Mouse (Mus musculus): ENCODE data around the gene Hmbs. TPM values are rescaled to one million over a fixed set of nuclear protein-coding genes. Genes with fewer than 3 reads are reported as not detected.

Gene Hmbs
- polyA plus RNA-seq, 1 experiment from 2014 or later = 1,388 TPM

DNA sequence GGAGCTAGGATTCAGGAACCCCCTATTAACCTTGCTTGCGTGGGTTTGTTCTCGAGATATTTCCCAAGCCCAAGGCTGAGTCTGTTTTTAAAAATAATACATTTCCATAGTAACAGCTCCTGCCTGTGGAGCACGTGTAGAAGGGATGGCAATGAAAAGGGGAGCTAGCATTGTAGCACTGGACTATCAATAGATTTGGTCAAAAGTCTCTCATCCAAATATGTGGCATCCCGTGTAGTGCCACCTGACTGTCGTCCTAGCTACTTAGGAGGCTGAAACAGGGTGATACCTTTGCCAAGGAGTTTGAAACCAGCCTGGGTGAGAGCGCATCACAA lies 23.3 kb downstream of the Hmbs start:
- peak overlapping the region; percentile 97 for H3K4me3 ChIP-seq (ENCODE audit: low read depth, low read length)
- H3K9ac ChIP-seq (ENCODE audit: low read depth, low read length) = peak overlapping the region; percentile 68
- no peaks in the 10 kb centered on the region for H3K9me3 ChIP-seq (replicated peaks; ENCODE audit: control insufficient read depth, low read length)
- 29% methylated on average over 6 of the region's 6 CpGs for WGBS (ENCODE audit: insufficient replicate concordance)
- H3K27me3 ChIP-seq (ENCODE audit: control insufficient read depth, insufficient read depth, low read depth, low read length) = no peaks in the 10 kb centered on the region
- peaks cover 33% of the 10 kb centered on the region for H3K4me1 ChIP-seq (ENCODE audit: control insufficient read depth, low read depth, low read length)
- H3K4me2 ChIP-seq (ENCODE audit: low read depth, low read length) = peak overlapping the region; percentile 91
- peaks cover 11% of the 10 kb centered on the region for H3K36me3 ChIP-seq (ENCODE audit: control insufficient read depth, insufficient read depth)
- peak overlapping the region; percentile 82 for H3K27ac ChIP-seq (ENCODE audit: low read length)
- no peak for ATAC-seq (ENCODE audit: low read depth)

DNA sequence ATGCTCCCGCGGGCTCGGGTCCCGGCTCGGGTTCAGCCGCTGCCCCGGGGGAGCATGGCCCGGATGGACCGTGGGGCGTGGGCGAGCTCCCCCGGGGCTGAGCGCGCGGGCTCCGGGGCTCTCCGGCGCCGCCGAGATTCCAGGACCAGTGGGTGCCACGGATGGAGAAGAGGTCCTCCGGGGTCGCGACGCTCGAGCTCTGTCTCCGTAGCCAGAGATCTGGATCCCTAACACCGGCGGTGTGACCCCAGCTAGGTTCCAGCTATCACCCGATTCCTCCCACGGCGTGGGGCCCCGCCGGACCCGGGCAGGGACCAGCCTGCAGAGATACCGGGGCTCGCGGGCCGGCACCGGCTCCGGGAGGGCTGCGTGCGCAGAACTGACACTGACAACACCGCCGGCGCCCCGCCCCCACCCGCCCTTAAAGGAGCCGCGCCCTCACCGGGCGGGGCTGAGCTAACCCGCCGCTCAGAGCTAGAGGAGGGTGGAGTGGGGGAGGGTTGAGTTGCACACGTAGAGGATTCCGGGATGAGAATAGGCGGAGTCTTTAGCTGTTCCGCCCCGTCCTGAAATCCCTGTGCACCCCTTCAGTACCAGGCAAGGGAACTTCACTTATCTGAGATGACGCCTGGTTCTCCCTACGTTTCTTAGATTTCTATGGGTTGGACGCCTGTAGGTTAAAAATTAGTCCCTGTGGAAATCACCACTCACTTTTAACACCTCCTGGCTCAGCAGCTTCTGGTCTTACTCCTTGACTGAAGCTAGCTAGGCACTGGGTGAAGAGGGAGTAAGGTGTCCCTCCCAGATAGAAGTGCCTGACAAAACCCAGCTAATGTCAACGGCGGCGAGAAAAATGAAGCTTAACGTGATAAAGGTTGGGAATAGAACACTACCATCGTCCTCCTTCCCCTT lies 23.9 kb downstream of the Hmbs start, which contains the start of gene C2cd2l:
TSS of gene C2cd2l (minus strand) at position 399 of the 912 bp plus-strand sequence.
- peak within 1 kb of the TSS; percentile 87 for H3K27ac ChIP-seq (ENCODE audit: low read length)
- peaks cover 17% of the 10 kb centered on the region for H3K36me3 ChIP-seq (ENCODE audit: control insufficient read depth, insufficient read depth)
- peak within 1 kb of the TSS; percentile 98 for H3K9ac ChIP-seq (ENCODE audit: low read depth, low read length)
- peak within 1 kb of the TSS; percentile 91 for H3K4me2 ChIP-seq (ENCODE audit: low read depth, low read length)
- H3K4me1 ChIP-seq (ENCODE audit: control insufficient read depth, low read depth, low read length) = peaks cover 32% of the 10 kb centered on the region
- peak; percentile 97 for ATAC-seq (ENCODE audit: low read depth)
- WGBS (ENCODE audit: insufficient replicate concordance) = under 1% methylated on average over 67 of the region's 67 CpGs
- H3K4me3 ChIP-seq (ENCODE audit: low read depth, low read length) = peak within 1 kb of the TSS; percentile 97
- H3K27me3 ChIP-seq (ENCODE audit: control insufficient read depth, insufficient read depth, low read depth, low read length) = no peaks in the 10 kb centered on the region
- H3K9me3 ChIP-seq (replicated peaks; ENCODE audit: control insufficient read depth, low read length) = no peaks in the 10 kb centered on the region

DNA sequence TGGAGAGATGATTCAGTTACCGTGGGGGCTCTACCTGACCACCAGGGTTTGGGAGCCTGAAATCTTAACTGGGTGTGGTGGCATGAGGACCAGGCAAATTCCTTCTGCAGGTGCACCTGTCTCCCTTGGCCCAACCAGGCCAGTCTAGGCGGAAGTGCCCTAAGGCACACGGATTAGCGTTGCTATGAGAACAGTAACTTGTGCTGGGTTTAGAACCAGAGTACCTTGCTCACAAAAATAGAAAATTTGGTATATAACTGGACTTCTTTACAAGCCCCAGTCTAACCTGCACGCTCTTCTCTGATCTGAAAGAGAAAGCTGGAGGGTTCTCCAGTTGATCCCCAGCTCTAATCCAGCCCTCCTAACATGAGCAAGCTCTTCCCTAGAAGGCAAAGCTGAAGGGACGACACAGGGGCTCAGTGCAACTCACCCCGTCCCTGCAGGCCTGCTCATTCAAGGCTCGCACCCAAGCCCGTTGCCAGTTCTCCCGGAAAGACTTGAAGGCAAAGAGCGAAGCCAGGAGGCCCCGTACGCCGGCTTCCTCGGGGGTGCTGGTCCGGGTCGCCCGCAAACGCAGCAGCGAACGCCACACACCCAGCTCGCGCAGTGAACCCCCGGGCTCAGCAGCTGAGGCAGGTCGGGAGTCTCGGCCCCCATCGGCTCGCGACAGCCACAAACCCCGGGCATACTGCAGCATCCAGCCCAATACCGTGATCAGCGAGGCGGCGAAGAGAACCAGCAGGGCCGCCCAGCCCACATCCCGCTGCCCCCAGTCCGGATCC lies 24.7 kb downstream of the Hmbs start:
- H3K4me1 ChIP-seq (ENCODE audit: control insufficient read depth, low read depth, low read length) = peaks cover 30% of the 10 kb centered on the region
- H3K4me2 ChIP-seq (ENCODE audit: low read depth, low read length) = peak overlapping the region; percentile 85
- WGBS (ENCODE audit: insufficient replicate concordance) = 3% methylated on average over 37 of the region's 37 CpGs
- no peaks in the 10 kb centered on the region for H3K27me3 ChIP-seq (ENCODE audit: control insufficient read depth, insufficient read depth, low read depth, low read length)
- H3K4me3 ChIP-seq (ENCODE audit: low read depth, low read length) = peak overlapping the region; percentile 97
- no peaks in the 10 kb centered on the region for H3K9me3 ChIP-seq (replicated peaks; ENCODE audit: control insufficient read depth, low read length)
- H3K36me3 ChIP-seq (ENCODE audit: control insufficient read depth, insufficient read depth) = peaks cover 25% of the 10 kb centered on the region
- H3K9ac ChIP-seq (ENCODE audit: low read depth, low read length) = peak overlapping the region; percentile 98
- peak; percentile 4 for ATAC-seq (ENCODE audit: low read depth)
- peak overlapping the region; percentile 87 for H3K27ac ChIP-seq (ENCODE audit: low read length)

DNA sequence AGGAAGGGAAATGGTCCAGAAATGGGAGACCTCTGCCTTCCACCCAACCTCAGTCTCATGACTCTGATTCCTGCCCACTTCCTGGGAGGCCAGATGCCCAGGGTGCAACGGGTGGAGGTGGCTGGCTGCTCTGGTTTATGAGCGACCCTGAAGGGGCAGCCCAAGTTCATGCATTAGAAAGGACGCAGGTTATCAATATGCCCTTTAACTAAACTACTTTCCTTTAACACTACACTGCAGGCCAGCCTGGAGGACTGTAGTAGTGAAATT lies 25.3 kb downstream of the Hmbs start:
- H3K9ac ChIP-seq (ENCODE audit: low read depth, low read length) = peak overlapping the region; percentile 98
- no peak for ATAC-seq (ENCODE audit: low read depth)
- 28% methylated on average over 3 of the region's 3 CpGs for WGBS (ENCODE audit: insufficient replicate concordance)

DNA sequence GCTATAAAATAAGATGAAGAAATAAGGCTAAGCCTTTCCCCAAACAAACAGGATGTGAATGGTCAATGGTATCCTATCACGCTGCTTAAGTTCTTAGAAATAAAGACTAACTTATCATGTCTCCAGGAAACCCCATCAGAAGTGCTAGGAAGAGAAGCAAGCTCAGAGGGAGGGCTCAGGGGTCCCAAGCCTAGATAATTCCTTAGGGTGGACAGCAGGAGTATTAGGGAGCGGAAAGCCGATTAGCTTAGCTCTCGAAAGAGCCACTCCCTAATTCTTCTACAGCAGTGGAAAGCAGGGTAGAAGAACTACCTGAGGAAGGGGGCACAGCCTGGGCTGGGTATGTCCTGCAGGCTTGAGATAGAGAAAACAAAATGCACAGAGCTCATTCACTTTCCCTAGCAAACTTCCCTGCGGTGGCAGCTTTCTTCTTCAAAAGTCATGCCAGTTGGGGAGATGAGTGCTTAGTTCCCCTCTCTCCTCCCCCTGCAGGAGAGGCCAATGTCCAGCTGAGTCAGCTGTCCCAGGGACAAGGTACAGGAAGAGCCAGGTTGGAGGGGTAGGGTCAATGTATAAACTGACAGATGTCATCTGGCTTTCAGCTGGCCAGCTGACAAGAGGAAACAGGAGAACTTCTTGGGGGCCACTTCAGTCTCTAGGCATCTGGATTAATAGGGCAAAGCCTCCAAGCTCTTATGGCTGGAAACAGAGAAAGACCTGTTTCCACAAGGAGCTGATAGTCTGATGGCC lies 25.8 kb downstream of the Hmbs start:
- Histone ChIP-seq H3K9ac (ENCODE audit: low read depth, low read length) (peak overlapping the region; percentile 98), H3K27ac (ENCODE audit: low read length) (peak overlapping the region; percentile 87), H3K4me1 (ENCODE audit: control insufficient read depth, low read depth, low read length) (peaks cover 30% of the 10 kb centered on the region), H3K4me2 (ENCODE audit: low read depth, low read length) (peak overlapping the region; percentile 85), H3K9me3 (replicated peaks; ENCODE audit: control insufficient read depth, low read length) (no peaks in the 10 kb centered on the region), H3K4me3 (ENCODE audit: low read depth, low read length) (peak overlapping the region; percentile 97), H3K36me3 (ENCODE audit: control insufficient read depth, insufficient read depth) (peaks cover 36% of the 10 kb centered on the region), H3K27me3 (ENCODE audit: control insufficient read depth, insufficient read depth, low read depth, low read length) (no peaks in the 10 kb centered on the region)
- WGBS (ENCODE audit: insufficient replicate concordance) = 58% methylated on average over 5 of the region's 5 CpGs
- ATAC-seq (ENCODE audit: low read depth) = no peak

More for the DNA sequence above, 25.3 kb downstream of the Hmbs start:
- Histone ChIP-seq H3K4me1 (ENCODE audit: control insufficient read depth, low read depth, low read length) (peaks cover 30% of the 10 kb centered on the region), H3K4me3 (ENCODE audit: low read depth, low read length) (peak overlapping the region; percentile 97), H3K4me2 (ENCODE audit: low read depth, low read length) (peak overlapping the region; percentile 85), H3K9me3 (replicated peaks; ENCODE audit: control insufficient read depth, low read length) (no peaks in the 10 kb centered on the region), H3K27ac (ENCODE audit: low read length) (peak overlapping the region; percentile 87), H3K36me3 (ENCODE audit: control insufficient read depth, insufficient read depth) (peaks cover 31% of the 10 kb centered on the region), H3K27me3 (ENCODE audit: control insufficient read depth, insufficient read depth, low read depth, low read length) (no peaks in the 10 kb centered on the region)

DNA sequence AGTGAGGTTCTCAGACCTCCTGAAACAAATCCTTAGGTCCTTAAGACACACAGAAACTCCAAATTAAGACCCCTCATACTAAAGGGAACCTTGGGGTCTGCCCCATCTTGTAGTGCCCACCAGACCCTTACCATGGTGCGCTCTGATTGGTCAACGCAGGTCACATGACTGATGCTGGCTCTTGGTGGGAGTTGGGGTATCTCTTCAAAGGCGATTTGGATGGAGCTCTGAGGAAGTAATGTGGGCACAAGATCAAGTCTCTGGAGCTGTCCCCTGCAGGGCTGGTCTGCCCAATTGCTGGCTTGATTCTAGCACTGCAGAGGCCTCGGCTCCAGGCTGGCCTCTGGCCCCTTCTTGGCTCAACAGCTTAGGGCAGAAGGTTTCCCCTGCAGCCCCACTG lies 26.6 kb downstream of the Hmbs start:
- no peaks in the 10 kb centered on the region for H3K9me3 ChIP-seq (replicated peaks; ENCODE audit: control insufficient read depth, low read length)
- H3K4me3 ChIP-seq (ENCODE audit: low read depth, low read length) = peak overlapping the region; percentile 97
- ATAC-seq (ENCODE audit: low read depth) = no peak
- H3K27me3 ChIP-seq (ENCODE audit: control insufficient read depth, insufficient read depth, low read depth, low read length) = no peaks in the 10 kb centered on the region
- peak overlapping the region; percentile 98 for H3K9ac ChIP-seq (ENCODE audit: low read depth, low read length)
- peaks cover 41% of the 10 kb centered on the region for H3K36me3 ChIP-seq (ENCODE audit: control insufficient read depth, insufficient read depth)
- WGBS (ENCODE audit: insufficient replicate concordance) = 78% methylated on average over 4 of the region's 4 CpGs
- H3K4me2 ChIP-seq (ENCODE audit: low read depth, low read length) = peak overlapping the region; percentile 85
- H3K27ac ChIP-seq (ENCODE audit: low read length) = no peak overlapping the region
- H3K4me1 ChIP-seq (ENCODE audit: control insufficient read depth, low read depth, low read length) = peaks cover 30% of the 10 kb centered on the region

DNA sequence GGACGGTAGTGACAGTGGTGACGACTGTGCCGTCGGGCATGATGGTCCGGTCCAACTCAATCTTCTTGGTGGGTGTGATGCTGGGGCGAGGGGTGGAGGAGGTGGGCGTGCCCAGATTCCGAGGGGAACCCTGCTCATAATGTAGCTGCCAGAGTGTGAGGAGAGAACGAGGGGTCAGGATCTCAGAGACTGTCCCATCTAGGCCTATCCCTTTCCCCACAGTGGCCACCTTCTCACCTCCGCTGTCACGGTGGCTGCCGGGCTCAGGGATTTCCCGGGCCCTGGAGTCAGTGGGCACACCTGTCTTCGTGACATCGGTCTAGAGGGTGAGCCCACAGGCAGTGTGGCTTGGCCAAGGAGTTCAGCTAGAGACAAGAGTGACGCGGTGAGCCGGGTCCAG lies 29.1 kb downstream of the Hmbs start:
- peaks cover 24% of the 10 kb centered on the region for H3K4me1 ChIP-seq (ENCODE audit: control insufficient read depth, low read depth, low read length)
- H3K36me3 ChIP-seq (ENCODE audit: control insufficient read depth, insufficient read depth) = peaks cover 45% of the 10 kb centered on the region
- no peak overlapping the region for H3K9ac ChIP-seq (ENCODE audit: low read depth, low read length)
- no peak overlapping the region for H3K27ac ChIP-seq (ENCODE audit: low read length)
- H3K4me3 ChIP-seq (ENCODE audit: low read depth, low read length) = no peak overlapping the region
- no peak for ATAC-seq (ENCODE audit: low read depth)
- H3K4me2 ChIP-seq (ENCODE audit: low read depth, low read length) = no peak overlapping the region
- 96% methylated on average over 18 of the region's 18 CpGs for WGBS (ENCODE audit: insufficient replicate concordance)
- no peaks in the 10 kb centered on the region for H3K27me3 ChIP-seq (ENCODE audit: control insufficient read depth, insufficient read depth, low read depth, low read length)
- H3K9me3 ChIP-seq (replicated peaks; ENCODE audit: control insufficient read depth, low read length) = no peaks in the 10 kb centered on the region

DNA sequence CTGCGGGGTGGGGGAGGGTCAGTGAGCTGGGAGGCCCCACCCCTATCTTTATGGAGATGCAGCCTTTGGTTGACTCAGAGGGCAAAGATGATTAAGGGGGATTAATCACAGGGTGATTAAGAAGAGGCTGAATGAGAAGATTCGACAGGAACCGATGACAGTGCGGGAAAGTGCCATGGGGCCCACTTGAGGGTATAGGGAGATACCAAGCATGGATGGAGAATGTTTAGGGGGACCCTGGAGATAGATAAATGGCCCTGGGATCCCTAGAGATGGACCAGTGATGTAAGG lies 29.8 kb downstream of the Hmbs start:
- H3K4me2 ChIP-seq (ENCODE audit: low read depth, low read length) = no peak overlapping the region
- WGBS (ENCODE audit: insufficient replicate concordance) = 85% methylated on average over 4 of the region's 4 CpGs
- H3K4me1 ChIP-seq (ENCODE audit: control insufficient read depth, low read depth, low read length) = peaks cover 23% of the 10 kb centered on the region
- no peak overlapping the region for H3K9ac ChIP-seq (ENCODE audit: low read depth, low read length)
- no peak overlapping the region for H3K27ac ChIP-seq (ENCODE audit: low read length)
- no peaks in the 10 kb centered on the region for H3K9me3 ChIP-seq (replicated peaks; ENCODE audit: control insufficient read depth, low read length)
- no peak overlapping the region for H3K4me3 ChIP-seq (ENCODE audit: low read depth, low read length)
- no peaks in the 10 kb centered on the region for H3K27me3 ChIP-seq (ENCODE audit: control insufficient read depth, insufficient read depth, low read depth, low read length)
- ATAC-seq (ENCODE audit: low read depth) = no peak
- peaks cover 45% of the 10 kb centered on the region for H3K36me3 ChIP-seq (ENCODE audit: control insufficient read depth, insufficient read depth)

Measured in liver, embryonic 16.5 days (tissue).